Comparison of ENCODE assay signal across 8 mouse cellular contexts in the genomic region with DNA sequence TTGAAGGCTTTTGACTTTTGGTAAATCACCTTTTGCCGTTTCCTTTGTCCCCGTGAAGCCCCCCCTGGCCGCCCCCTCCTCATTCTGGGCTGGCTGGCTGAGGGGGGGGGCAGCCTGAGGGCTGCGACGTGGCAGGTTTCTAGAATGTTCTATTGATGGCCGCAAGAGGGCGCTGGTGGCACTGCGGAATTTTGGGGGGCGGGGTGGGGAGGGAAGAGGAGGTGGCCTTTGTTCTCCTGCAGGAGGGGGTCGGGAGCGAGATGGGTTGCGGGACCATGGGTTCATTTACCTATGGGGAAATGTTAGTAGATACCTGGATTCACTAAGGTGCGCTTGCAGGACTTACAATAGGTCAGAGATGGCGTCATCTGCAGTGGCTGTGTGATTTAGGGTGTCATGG. TPM values are rescaled to one million over a fixed set of nuclear protein-coding genes. Genes with fewer than 3 reads are reported as not detected.
DNase-seq lines count a peak whose midpoint lies in the region; ATAC-seq and TF ChIP-seq lines count a peak whose summit lies in the region.

No protein-coding gene starts in this region.

- H3K4me3 ChIP-seq in embryonic facial prominence, embryonic 13.5 days: peak overlapping the region; percentile 54
- peak overlapping the region; percentile 44 for H3K4me3 ChIP-seq in limb, embryonic 11.5 days (ENCODE audit: low read depth, low read length)
- H3K4me3 ChIP-seq in olfactory bulb, adult 2 months (ENCODE audit: insufficient read depth, low read depth, low read length): peak overlapping the region; percentile 54

- no peaks in the 10 kb centered on the region for H3K27me3 ChIP-seq in embryonic facial prominence, embryonic 13.5 days
- no peaks in the 10 kb centered on the region for H3K27me3 ChIP-seq in limb, embryonic 11.5 days (ENCODE audit: control insufficient read depth, insufficient read depth, low read length)

- peaks cover 47% of the 10 kb centered on the region for H3K9me3 ChIP-seq in embryonic facial prominence, embryonic 13.5 days
- peaks cover 10% of the 10 kb centered on the region for H3K9me3 ChIP-seq in limb, embryonic 11.5 days (ENCODE audit: control insufficient read depth, low read length)

- peaks cover 15% of the 10 kb centered on the region for H3K36me3 ChIP-seq in embryonic facial prominence, embryonic 13.5 days
- H3K36me3 ChIP-seq in limb, embryonic 11.5 days (ENCODE audit: control insufficient read depth, insufficient read depth, low read length): peaks cover 2% of the 10 kb centered on the region; the same call in 1 of the 2 replicates

- TF ChIP-seq POLR2A in olfactory bulb, adult 2 months (IDR thresholded peaks at IDR 0.05; ENCODE audit: insufficient read depth, low read depth, low read length): no peak

- peak overlapping the region; percentile 55 for H3K4me2 ChIP-seq in embryonic facial prominence, embryonic 13.5 days
- H3K4me2 ChIP-seq in limb, embryonic 11.5 days (ENCODE audit: low read depth, severe bottlenecking): peak overlapping the region; percentile 44; the same call in 1 of the 2 replicates

- peak overlapping the region; percentile 75 for H3K9ac ChIP-seq in embryonic facial prominence, embryonic 13.5 days
- H3K9ac ChIP-seq in limb, embryonic 11.5 days (ENCODE audit: low read length): peak overlapping the region; percentile 65

- H3K27ac ChIP-seq in embryonic facial prominence, embryonic 13.5 days: peak overlapping the region; percentile 64; the same call in 1 of the 2 replicates
- H3K27ac ChIP-seq in limb, embryonic 11.5 days (replicated peaks; ENCODE audit: low read depth, low read length): no peak overlapping the region
- 0 out of 2 replicates have a peak overlapping the region, but pooled peaks have one; percentile 70 for H3K27ac ChIP-seq in olfactory bulb, adult 2 months (ENCODE audit: insufficient read depth, low read depth, low read length)

- peaks cover 11% of the 10 kb centered on the region; the same call in 1 of the 2 replicates for H3K4me1 ChIP-seq in embryonic facial prominence, embryonic 13.5 days
- no peaks in the 10 kb centered on the region; the same call in 1 of the 2 replicates for H3K4me1 ChIP-seq in limb, embryonic 11.5 days (ENCODE audit: control insufficient read depth, insufficient read depth, low read length)
- H3K4me1 ChIP-seq in olfactory bulb, adult 2 months (ENCODE audit: control insufficient read depth, insufficient read depth, low read length): 0 out of 2 replicates have a peak, but pooled peaks cover 5% of the 10 kb centered on the region

- WGBS in embryonic facial prominence, embryonic 13.5 days: 39% methylated on average over 14 of the region's 14 CpGs
- WGBS in limb, embryonic 11.5 days: 52% methylated on average over 14 of the region's 14 CpGs
- 41% methylated on average over 14 of the region's 14 CpGs for WGBS in olfactory bulb, adult 2 months

- no peak for ATAC-seq in embryonic facial prominence, embryonic 13.5 days (ENCODE audit: insufficient number of reproducible peaks, insufficient read depth, low FRiP score, low TSS enrichment, low read depth)
- ATAC-seq in limb, embryonic 11.5 days (ENCODE audit: insufficient number of reproducible peaks, low FRiP score, low TSS enrichment, low read depth): no peak

- TF ChIP-seq CTCF in olfactory bulb, adult 2 months (IDR thresholded peaks at IDR 0.05; ENCODE audit: insufficient read depth, low read depth, low read length): 0 out of 2 replicates have a peak, but pooled peaks have one; percentile 36

- DNase-seq in left cerebral cortex, adult 18-20 months (ENCODE audit: low spot score in 2 of 2): peak; percentile 39 to 42
- no peak for DNase-seq in left cerebral cortex, adult 9 months (ENCODE audit: low spot score in 2 of 2)
- peak; percentile 78 for DNase-seq in brain, adult 2 months (ENCODE audit: low read depth, low spot score)
- DNase-seq in limb, embryonic 11.5 days (ENCODE audit: low spot score): peak; percentile 61
- no peak for DNase-seq in spleen, adult 12 weeks (ENCODE audit: low spot score)
- DNase-seq in thymus, postnatal 36 days: no peak

RNA-seq across cellular contexts. Expression of gene Rtl1, which starts 58.1 kb away (rescaled TPM):
- total RNA-seq in left cerebral cortex, adult 18-20 months (2021): under 1 TPM; 0.21 to 0.26 TPM
- 1.8 TPM in 2 replicates for polyA plus RNA-seq in embryonic facial prominence, embryonic 13.5 days (2015; fragmentation: Nextera tagmentation; extraction: Ambion mirVana)
- 0.85 and 0.91 TPM in 2 replicates for polyA plus RNA-seq in limb, embryonic 11.5 days (2014; fragmentation: Nextera tagmentation; extraction: Ambion mirVana)
- polyA plus RNA-seq in olfactory bulb, adult 2 months (2012; ENCODE audit: insufficient read depth, insufficient read length, low replicate concordance, missing spikeins): not detected in 2 replicates

Comparison
In these comparisons a context has a peak if more than half of its experiments do, and no peak if none do; other contexts are left out.
1. DNase-seq: peak in left cerebral cortex, adult 18-20 months (2 of 2), brain, adult 2 months (single experiment) and limb, embryonic 11.5 days (single experiment); none in left cerebral cortex, adult 9 months (0 of 2), spleen, adult 12 weeks (single experiment) and thymus, postnatal 36 days (0 of 2).
2. Peak in every context shown above with its lines, with median percentiles within 50 percentile points of each other: H3K4me3 ChIP-seq.